Mouse (Mus musculus) lung, adult 2 months (tissue): Measurements from ENCODE around the gene Pxmp2.

Experiments
- CTCF ChIP-seq: fragments of 200-500 bp; IDR thresholded peaks from 2 replicates; pipeline ENCODE4 v1.5.1; 2011; ENCODE audit warnings: mild to moderate bottlenecking, low read length, control low read depth; ENCODE audit not compliant: insufficient read depth
- POLR2A ChIP-seq: fragments of 200-500 bp; IDR thresholded peaks from 2 replicates; pipeline ENCODE4 v1.6.1; 2011; ENCODE audit warnings: low read depth, mild to moderate bottlenecking, control low read depth, low read length, borderline replicate concordance; ENCODE audit errors: extremely low read depth

DNA sequence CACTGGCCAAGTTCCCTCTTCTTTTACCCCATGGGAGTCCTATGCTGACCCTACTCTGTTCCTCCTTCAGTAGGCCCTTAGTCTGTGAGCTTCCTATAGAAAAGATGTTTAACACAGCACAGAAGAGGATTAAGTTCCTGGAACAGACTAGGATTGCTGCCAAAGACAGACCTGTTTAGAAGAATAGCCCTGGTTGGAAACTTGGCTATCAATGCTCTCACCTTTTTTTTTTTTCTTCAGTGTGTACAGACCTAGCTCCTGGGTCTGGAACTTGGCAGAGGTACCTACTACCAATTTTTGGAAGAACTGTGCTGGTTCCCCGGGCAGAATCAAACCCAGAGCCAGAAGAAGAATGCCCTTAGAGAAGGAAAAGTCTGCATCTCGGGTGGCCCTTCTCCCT lies 9.6 kb downstream of the Pxmp2 start:
- TF ChIP-seq POLR2A, result no peak
- no peak for TF ChIP-seq CTCF
